Mouse (Mus musculus): Measurements from ENCODE around the gene Ccdc141. TPM values are rescaled to one million over a fixed set of nuclear protein-coding genes. Genes with fewer than 3 reads are reported as not detected.
A peak's percentile ranks its signal among the peaks of the same experiment; 100 is the strongest.

Gene Ccdc141
- polyA plus RNA-seq, 1 experiment from 2014 or later, result 4.3 TPM

- 16% methylated on average over 8 of the region's 8 CpGs for WGBS
- no peaks in the 10 kb centered on the region for H3K36me3 ChIP-seq (ENCODE audit: control insufficient read depth, insufficient read depth, low read length)
- ATAC-seq (no peak), DNase-seq (ENCODE audit: low spot score) (no peak)
- no peaks in the 10 kb centered on the region for H3K27me3 ChIP-seq (replicated peaks; ENCODE audit: control insufficient read depth, insufficient read depth, low read length)
- H3K4me1 ChIP-seq (ENCODE audit: control insufficient read depth, insufficient read depth, low read length), result peaks cover 10% of the 10 kb centered on the region
- H3K4me3 ChIP-seq (ENCODE audit: low read depth, low read length), result no peak overlapping the region
- no peak overlapping the region for H3K4me2 ChIP-seq (ENCODE audit: low read length)
- H3K27ac ChIP-seq (ENCODE audit: low read depth, low read length), result no peak overlapping the region
- H3K9me3 ChIP-seq (replicated peaks; ENCODE audit: control insufficient read depth, low read length), result no peaks in the 10 kb centered on the region
- no peak overlapping the region for H3K9ac ChIP-seq (ENCODE audit: low read length)
Measured at GRCm38 (mm10) chr2:77059596-77059995, 110.8 kb downstream of the Ccdc141 start.

- Histone ChIP-seq H3K27ac (ENCODE audit: low read depth, low read length) (no peak overlapping the region), H3K9me3 (replicated peaks; ENCODE audit: control insufficient read depth, low read length) (no peaks in the 10 kb centered on the region), H3K27me3 (replicated peaks; ENCODE audit: control insufficient read depth, insufficient read depth, low read length) (no peaks in the 10 kb centered on the region), H3K4me1 (ENCODE audit: control insufficient read depth, insufficient read depth, low read length) (peaks cover 10% of the 10 kb centered on the region), H3K4me3 (ENCODE audit: low read depth, low read length) (no peak overlapping the region), H3K9ac (ENCODE audit: low read length) (peak overlapping the region; percentile 9; the same call in 1 of the 2 replicates), H3K36me3 (ENCODE audit: control insufficient read depth, insufficient read depth, low read length) (no peaks in the 10 kb centered on the region), H3K4me2 (ENCODE audit: low read length) (peak overlapping the region; percentile 31)
- 13% methylated on average over 11 of the region's 11 CpGs for WGBS
- DNase-seq (ENCODE audit: low spot score) (peak; percentile 60), ATAC-seq (peak; percentile 52; the same call in 1 of the 2 replicates)
Measured at GRCm38 (mm10) chr2:77056367-77056766, 114.1 kb downstream of the Ccdc141 start.

- ATAC-seq (no peak), DNase-seq (ENCODE audit: low spot score) (no peak)
- Histone ChIP-seq H3K27me3 (replicated peaks; ENCODE audit: control insufficient read depth, insufficient read depth, low read length) (no peaks in the 10 kb centered on the region), H3K9me3 (replicated peaks; ENCODE audit: control insufficient read depth, low read length) (peaks cover 2% of the 10 kb centered on the region; the same call in 1 of the 2 replicates), H3K36me3 (ENCODE audit: control insufficient read depth, insufficient read depth, low read length) (no peaks in the 10 kb centered on the region), H3K9ac (ENCODE audit: low read length) (no peak overlapping the region), H3K4me3 (ENCODE audit: low read depth, low read length) (no peak overlapping the region), H3K27ac (ENCODE audit: low read depth, low read length) (no peak overlapping the region), H3K4me1 (ENCODE audit: control insufficient read depth, insufficient read depth, low read length) (no peaks in the 10 kb centered on the region), H3K4me2 (ENCODE audit: low read length) (no peak overlapping the region)
- 76% methylated on average over 3 of the region's 3 CpGs for WGBS
Measured at GRCm38 (mm10) chr2:77042912-77043311, 127.5 kb downstream of the Ccdc141 start.

GRCm38 (mm10) chr2:77039683-77040082 lies 130.8 kb downstream of the Ccdc141 start:
- DNase-seq (ENCODE audit: low spot score), result peak; percentile 39
- H3K27me3 ChIP-seq (replicated peaks; ENCODE audit: control insufficient read depth, insufficient read depth, low read length), result no peaks in the 10 kb centered on the region
- ATAC-seq, result no peak
- 73% methylated on average over 3 of the region's 3 CpGs for WGBS
- H3K4me1 ChIP-seq (ENCODE audit: control insufficient read depth, insufficient read depth, low read length), result no peaks in the 10 kb centered on the region
- H3K4me3 ChIP-seq (ENCODE audit: low read depth, low read length), result no peak overlapping the region
- H3K9me3 ChIP-seq (replicated peaks; ENCODE audit: control insufficient read depth, low read length), result no peaks in the 10 kb centered on the region
- no peaks in the 10 kb centered on the region for H3K36me3 ChIP-seq (ENCODE audit: control insufficient read depth, insufficient read depth, low read length)
- H3K9ac ChIP-seq (ENCODE audit: low read length), result no peak overlapping the region
- H3K4me2 ChIP-seq (ENCODE audit: low read length), result no peak overlapping the region
- H3K27ac ChIP-seq (ENCODE audit: low read depth, low read length), result peak overlapping the region; percentile 55; the same call in 1 of the 2 replicates

- no peak overlapping the region for H3K9ac ChIP-seq (ENCODE audit: low read length)
- H3K27ac ChIP-seq (ENCODE audit: low read depth, low read length), result peak overlapping the region; percentile 55; the same call in 1 of the 2 replicates
- H3K27me3 ChIP-seq (replicated peaks; ENCODE audit: control insufficient read depth, insufficient read depth, low read length), result no peaks in the 10 kb centered on the region
- DNase-seq (ENCODE audit: low spot score) (no peak), ATAC-seq (no peak)
- H3K4me1 ChIP-seq (ENCODE audit: control insufficient read depth, insufficient read depth, low read length), result no peaks in the 10 kb centered on the region
- H3K4me2 ChIP-seq (ENCODE audit: low read length), result no peak overlapping the region
- H3K4me3 ChIP-seq (ENCODE audit: low read depth, low read length), result no peak overlapping the region
- no peaks in the 10 kb centered on the region for H3K9me3 ChIP-seq (replicated peaks; ENCODE audit: control insufficient read depth, low read length)
- H3K36me3 ChIP-seq (ENCODE audit: control insufficient read depth, insufficient read depth, low read length), result no peaks in the 10 kb centered on the region
- 77% methylated on average over 4 of the region's 4 CpGs for WGBS
Measured at GRCm38 (mm10) chr2:77039281-77039680, 131.2 kb downstream of the Ccdc141 start.

- WGBS, result 90% methylated on average over 10 of the region's 10 CpGs
- Histone ChIP-seq H3K4me1 (ENCODE audit: control insufficient read depth, insufficient read depth, low read length) (no peaks in the 10 kb centered on the region), H3K27ac (ENCODE audit: low read depth, low read length) (no peak overlapping the region), H3K27me3 (replicated peaks; ENCODE audit: control insufficient read depth, insufficient read depth, low read length) (no peaks in the 10 kb centered on the region), H3K4me2 (ENCODE audit: low read length) (no peak overlapping the region), H3K9ac (ENCODE audit: low read length) (no peak overlapping the region), H3K36me3 (ENCODE audit: control insufficient read depth, insufficient read depth, low read length) (no peaks in the 10 kb centered on the region), H3K9me3 (replicated peaks; ENCODE audit: control insufficient read depth, low read length) (no peaks in the 10 kb centered on the region), H3K4me3 (ENCODE audit: low read depth, low read length) (no peak overlapping the region)
- ATAC-seq (no peak), DNase-seq (ENCODE audit: low spot score) (no peak)
Measured at GRCm38 (mm10) chr2:77037211-77037610, 133.2 kb downstream of the Ccdc141 start.

GRCm38 (mm10) chr2:77034112-77034511 lies 136.3 kb downstream of the Ccdc141 start:
- no peaks in the 10 kb centered on the region for H3K9me3 ChIP-seq (replicated peaks; ENCODE audit: control insufficient read depth, low read length)
- no peak overlapping the region for H3K4me2 ChIP-seq (ENCODE audit: low read length)
- no peak overlapping the region for H3K4me3 ChIP-seq (ENCODE audit: low read depth, low read length)
- H3K27ac ChIP-seq (ENCODE audit: low read depth, low read length), result no peak overlapping the region
- no peak overlapping the region for H3K9ac ChIP-seq (ENCODE audit: low read length)
- H3K4me1 ChIP-seq (ENCODE audit: control insufficient read depth, insufficient read depth, low read length), result no peaks in the 10 kb centered on the region
- ATAC-seq (no peak), DNase-seq (ENCODE audit: low spot score) (no peak)
- 88% methylated on average over 4 of the region's 4 CpGs for WGBS
- H3K36me3 ChIP-seq (ENCODE audit: control insufficient read depth, insufficient read depth, low read length), result no peaks in the 10 kb centered on the region
- H3K27me3 ChIP-seq (replicated peaks; ENCODE audit: control insufficient read depth, insufficient read depth, low read length), result no peaks in the 10 kb centered on the region

- Histone ChIP-seq H3K27ac (ENCODE audit: low read depth, low read length) (no peak overlapping the region), H3K27me3 (replicated peaks; ENCODE audit: control insufficient read depth, insufficient read depth, low read length) (no peaks in the 10 kb centered on the region), H3K36me3 (ENCODE audit: control insufficient read depth, insufficient read depth, low read length) (no peaks in the 10 kb centered on the region), H3K4me1 (ENCODE audit: control insufficient read depth, insufficient read depth, low read length) (no peaks in the 10 kb centered on the region), H3K9ac (ENCODE audit: low read length) (no peak overlapping the region), H3K9me3 (replicated peaks; ENCODE audit: control insufficient read depth, low read length) (no peaks in the 10 kb centered on the region), H3K4me3 (ENCODE audit: low read depth, low read length) (no peak overlapping the region), H3K4me2 (ENCODE audit: low read length) (no peak overlapping the region)
- 85% methylated on average over 13 of the region's 13 CpGs for WGBS
- ATAC-seq (no peak), DNase-seq (ENCODE audit: low spot score) (no peak)
Measured at GRCm38 (mm10) chr2:77033322-77034060, 136.9 kb downstream of the Ccdc141 start.

- H3K9me3 ChIP-seq (replicated peaks; ENCODE audit: control insufficient read depth, low read length), result no peaks in the 10 kb centered on the region
- no peaks in the 10 kb centered on the region for H3K27me3 ChIP-seq (replicated peaks; ENCODE audit: control insufficient read depth, insufficient read depth, low read length)
- no peaks in the 10 kb centered on the region for H3K4me1 ChIP-seq (ENCODE audit: control insufficient read depth, insufficient read depth, low read length)
- no peak overlapping the region for H3K4me3 ChIP-seq (ENCODE audit: low read depth, low read length)
- H3K4me2 ChIP-seq (ENCODE audit: low read length), result no peak overlapping the region
- 75% methylated on average over 2 of the region's 2 CpGs for WGBS
- DNase-seq (ENCODE audit: low spot score), result no peak
- no peak for ATAC-seq
- H3K27ac ChIP-seq (ENCODE audit: low read depth, low read length), result no peak overlapping the region
- H3K36me3 ChIP-seq (ENCODE audit: control insufficient read depth, insufficient read depth, low read length), result no peaks in the 10 kb centered on the region
- H3K9ac ChIP-seq (ENCODE audit: low read length), result no peak overlapping the region
Measured at GRCm38 (mm10) chr2:77020649-77021048, 149.8 kb downstream of the Ccdc141 start.
